Mouse (Mus musculus) T-cell, adult 66 days (primary cell): ENCODE measurements around the gene Foxn4. TPM values are rescaled to one million over a fixed set of nuclear protein-coding genes. Genes with fewer than 3 reads are reported as not detected.

Experiments used
- total RNA-seq, 2 experiments: library from RNA; stranded (reverse); gene quantifications; 3 replicates in 1 of 2; 4 replicates in 1 of 2; pipeline ENCODE4 v1.2.4; 2023

Gene Foxn4
- total RNA-seq, result not detected

DNA sequence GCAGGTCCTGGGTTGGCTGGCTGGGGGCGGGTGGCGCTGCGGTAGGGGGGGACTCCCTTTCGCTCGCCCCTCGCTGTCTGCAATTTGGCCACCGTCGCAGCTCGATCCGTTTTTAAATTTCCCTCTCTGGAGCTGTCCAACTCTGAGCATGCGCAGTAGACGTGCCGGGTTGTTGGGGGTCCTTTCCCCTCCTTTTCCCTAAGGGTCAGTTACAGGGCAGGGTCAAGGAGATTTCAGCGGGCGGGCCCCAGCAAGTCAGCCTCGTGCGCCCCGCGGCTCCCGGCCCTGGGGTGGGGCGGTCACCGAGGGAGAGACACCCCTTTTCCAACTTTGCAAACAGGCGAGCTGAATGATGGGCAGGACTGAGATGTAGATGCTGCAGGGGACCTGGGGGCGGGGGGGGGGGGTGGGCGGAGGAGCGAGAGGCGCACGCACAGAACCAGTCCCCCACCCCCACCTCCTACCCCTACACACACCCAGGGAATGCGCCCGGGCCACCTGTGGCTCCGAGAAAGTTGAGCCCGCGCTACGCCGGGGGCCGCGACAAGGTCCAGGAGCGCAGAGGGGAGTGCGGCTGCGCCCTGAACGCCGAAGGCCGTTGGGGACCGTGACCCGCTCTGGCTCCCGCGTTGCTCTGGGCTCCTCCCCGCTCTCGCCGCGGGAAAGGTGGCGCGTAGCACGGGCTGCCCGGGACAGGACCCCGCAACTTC is at the start of gene Foxn4:
Foxn4 (minus strand) TSS at position 115 of the 710 bp plus-strand sequence.

DNA sequence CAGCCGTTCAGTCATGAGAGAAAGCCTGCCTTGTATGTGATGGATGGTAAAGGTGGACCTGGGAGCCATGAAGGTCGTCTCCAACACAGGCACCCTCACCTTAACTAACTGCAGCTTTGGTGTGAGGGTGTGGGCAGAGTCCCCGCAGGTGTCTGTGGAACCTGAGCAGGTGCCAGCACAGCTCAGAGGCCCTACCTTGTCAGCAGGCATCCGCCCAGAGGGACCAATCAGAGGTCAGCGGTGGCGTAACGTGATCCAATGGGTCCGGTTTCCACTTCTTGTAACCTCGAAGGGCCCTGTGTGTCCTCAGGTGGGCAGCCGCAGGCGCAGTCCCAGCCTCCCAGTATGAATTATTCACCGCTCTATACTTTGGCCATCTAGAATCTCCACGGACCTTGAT is 15.3 kb upstream of the Foxn4 start, which contains the start of gene Myo1h:
Myo1h (plus strand) TSS at position 293 of the 400 bp plus-strand sequence.

Other genes with a start within 250 kb of the Foxn4 start
- gene Usp30, start 208.3 kb downstream of the Foxn4 start, total RNA-seq, result 10 to 100 TPM; 22.5 to 26.0 TPM
- gene Svop, start 182.2 kb downstream of the Foxn4 start, total RNA-seq, result not detected
- 10 to 100 TPM in 1 of 2 experiments, 1 to 10 TPM in 1; 9.7 to 10.2 TPM for gene Alkbh2, start 145.6 kb downstream of the Foxn4 start, total RNA-seq
- 10 to 100 TPM; 18.3 to 19.3 TPM for gene Ung, start 143.4 kb downstream of the Foxn4 start, total RNA-seq
- 10 to 100 TPM; 15.2 to 22.0 TPM for gene Acacb, start 127.3 kb downstream of the Foxn4 start, total RNA-seq
- 10 to 100 TPM; 14.4 to 17.2 TPM for gene Myo1h, start 15.4 kb upstream of the Foxn4 start, total RNA-seq
- gene Kctd10, start 106.7 kb upstream of the Foxn4 start, total RNA-seq, result 10 to 100 TPM; 88.8 to 92.3 TPM
- gene Ube3b, start 106.8 kb upstream of the Foxn4 start, total RNA-seq, result 10 to 100 TPM; 59.5 to 64.9 TPM
- gene Mmab, start 170.3 kb upstream of the Foxn4 start, total RNA-seq, result 1 to 10 TPM; 6.8 to 10.0 TPM
- gene Mvk, start 170.5 kb upstream of the Foxn4 start, total RNA-seq, result 10 to 100 TPM; 14.7 to 18.5 TPM